Comparison of ENCODE assay signal across 8 mouse cellular contexts in genomic region chr11:51615601-51616000, GRCm38 (mm10). TPM values are rescaled to one million over a fixed set of nuclear protein-coding genes. Genes with fewer than 3 reads are reported as not detected.
DNase-seq lines count a peak whose midpoint lies in the region; ATAC-seq and TF ChIP-seq lines count a peak whose summit lies in the region.

No protein-coding gene starts in this region.

- no peaks in the 10 kb centered on the region for H3K27me3 ChIP-seq in heart, embryonic 15.5 days

- peak; percentile 97 for TF ChIP-seq POLR2A in embryonic fibroblast, embryonic 13.5 days (IDR thresholded peaks at IDR 0.05; ENCODE audit: low read depth, low read length)

- H3K9ac ChIP-seq in heart, embryonic 15.5 days: peak overlapping the region; percentile 59

- peak overlapping the region; percentile 79 for H3K4me2 ChIP-seq in heart, embryonic 15.5 days

- peaks cover 6% of the 10 kb centered on the region for H3K79me2 ChIP-seq in macrophage (ENCODE audit: inconsistent target)

- DNase-seq in CD8-positive naive resting alpha-beta T cell, adult 2 months (ENCODE audit: low read depth in 2 of 2, low spot score in 2 of 2): peak; percentile 40 to 41
- peak; percentile 85 for DNase-seq in adipocyte (ENCODE audit: low spot score)
- DNase-seq in kidney, postnatal 10 days: peak; percentile 84
- DNase-seq in skeletal muscle tissue, adult 2 months (ENCODE audit: low read depth, low spot score): peak; percentile 71
- no peak for DNase-seq in frontal cortex, postnatal 14 days (ENCODE audit: low spot score in 2 of 2)

- no peak for TF ChIP-seq CTCF in embryonic fibroblast, embryonic 13.5 days (IDR thresholded peaks at IDR 0.05; ENCODE audit: borderline replicate concordance, insufficient read depth, low read length)

- WGBS in heart, embryonic 15.5 days: 1% methylated on average over 14 of the region's 14 CpGs
- WGBS in macrophage (ENCODE audit: missing documents): 2% methylated on average over 13 of the region's 14 CpGs

- no peaks in the 10 kb centered on the region for H3K36me3 ChIP-seq in heart, embryonic 15.5 days
- no peaks in the 10 kb centered on the region for H3K36me3 ChIP-seq in macrophage (ENCODE audit: inconsistent target)

- no peaks in the 10 kb centered on the region for H3K9me3 ChIP-seq in heart, embryonic 15.5 days (replicated peaks)

- no peaks in the 10 kb centered on the region for H3K4me1 ChIP-seq in embryonic fibroblast, embryonic 13.5 days (ENCODE audit: control insufficient read depth, insufficient read depth, low read length)
- peaks cover 26% of the 10 kb centered on the region for H3K4me1 ChIP-seq in heart, embryonic 15.5 days (replicated peaks)

- peak; percentile 57; the same call in 1 of the 2 replicates for ATAC-seq in heart, embryonic 15.5 days (replicated peaks; ENCODE audit: insufficient number of reproducible peaks, insufficient read depth, low FRiP score, low read depth)

- H3K27ac ChIP-seq in embryonic fibroblast, embryonic 13.5 days (ENCODE audit: insufficient read depth, low read length): peak overlapping the region; percentile 55
- H3K27ac ChIP-seq in heart, embryonic 15.5 days: peak overlapping the region; percentile 89
- H3K27ac ChIP-seq in macrophage: peak overlapping the region; percentile 83

- H3K4me3 ChIP-seq in embryonic fibroblast, embryonic 13.5 days (ENCODE audit: insufficient read depth, low read length): peak overlapping the region; percentile 41
- peak overlapping the region; percentile 46 for H3K4me3 ChIP-seq in heart, embryonic 15.5 days
- peak overlapping the region; percentile 36 for H3K4me3 ChIP-seq in macrophage (ENCODE audit: inconsistent target)

RNA-seq across cellular contexts. Expression of gene Nhp2, which starts 3.9 kb away (rescaled TPM):
- polyA plus RNA-seq in embryonic fibroblast, embryonic 13.5 days (2011; ENCODE audit: insufficient read length, low read depth, missing spikeins): 61.2 and 70.9 TPM in 2 replicates
- 64.8 and 79.8 TPM in 2 replicates for polyA plus RNA-seq in heart, embryonic 15.5 days (2015; fragmentation: Nextera tagmentation; extraction: Ambion mirVana)
- 10 to 100 TPM in 19 of 26 experiments, 1 to 10 TPM in 7; 6.7 to 48.1 (median 12.0) TPM for total RNA-seq in macrophage (2018; cell fraction: chromatin; rRNA removed)
- 10 to 100 TPM; 32.4 to 68.5 (median 50.3) TPM for total RNA-seq in macrophage (2018; cell fraction: cytosol; rRNA removed)
- 10 to 100 TPM in 25 of 26 experiments, 1 to 10 TPM in 1; 9.7 to 57.2 (median 17.0) TPM for total RNA-seq in macrophage (2018; cell fraction: nucleus; rRNA removed)
- polyA plus RNA-seq in macrophage (2018): 45.0 to 125 TPM (median 72.8 TPM) in 3 replicates

RNA-seq across cellular contexts. Expression of gene Hnrnpab, which starts 9.0 kb away (rescaled TPM):
- polyA plus RNA-seq in embryonic fibroblast, embryonic 13.5 days (2011; ENCODE audit: insufficient read length, low read depth, missing spikeins): 361 and 364 TPM in 2 replicates
- polyA plus RNA-seq in heart, embryonic 15.5 days (2015; fragmentation: Nextera tagmentation; extraction: Ambion mirVana): 239 and 289 TPM in 2 replicates
- 100 to 1,000 TPM in 6 of 26 experiments, 10 to 100 TPM in 20; 61.5 to 128 (median 92.7) TPM for total RNA-seq in macrophage (2018; cell fraction: chromatin; rRNA removed)
- 100 to 1,000 TPM; 222 to 303 (median 262) TPM for total RNA-seq in macrophage (2018; cell fraction: cytosol; rRNA removed)
- total RNA-seq in macrophage (2018; cell fraction: nucleus; rRNA removed): 100 to 1,000 TPM; 104 to 259 (median 129) TPM
- polyA plus RNA-seq in macrophage (2018): 203 to 532 TPM (median 476 TPM) in 3 replicates

RNA-seq across cellular contexts. Expression of gene Rmnd5b, which starts 20.1 kb away (rescaled TPM):
- polyA plus RNA-seq in embryonic fibroblast, embryonic 13.5 days (2011; ENCODE audit: insufficient read length, low read depth, missing spikeins): 17.5 and 20.0 TPM in 2 replicates
- polyA plus RNA-seq in heart, embryonic 15.5 days (2015; fragmentation: Nextera tagmentation; extraction: Ambion mirVana): 25.6 and 36.8 TPM in 2 replicates
- 10 to 100 TPM in 25 of 26 experiments, 1 to 10 TPM in 1; 5.8 to 64.4 (median 26.4) TPM for total RNA-seq in macrophage (2018; cell fraction: chromatin; rRNA removed)
- 10 to 100 TPM; 12.1 to 48.9 (median 25.2) TPM for total RNA-seq in macrophage (2018; cell fraction: cytosol; rRNA removed)
- 10 to 100 TPM in 24 of 26 experiments, 1 to 10 TPM in 2; 9.5 to 48.8 (median 21.0) TPM for total RNA-seq in macrophage (2018; cell fraction: nucleus; rRNA removed)
- 15.5 to 43.6 TPM (median 25.5 TPM) in 3 replicates for polyA plus RNA-seq in macrophage (2018)

RNA-seq across cellular contexts. Expression of gene Phykpl, which starts 31.0 kb away (rescaled TPM):
- 12.0 and 14.2 TPM in 2 replicates for polyA plus RNA-seq in embryonic fibroblast, embryonic 13.5 days (2011; ENCODE audit: insufficient read length, low read depth, missing spikeins)
- polyA plus RNA-seq in heart, embryonic 15.5 days (2015; fragmentation: Nextera tagmentation; extraction: Ambion mirVana): 12.4 and 14.5 TPM in 2 replicates
- total RNA-seq in macrophage (2018; cell fraction: chromatin; rRNA removed): 10 to 100 TPM; 11.6 to 70.7 (median 28.8) TPM
- 1 to 10 TPM; 1.2 to 4.9 (median 2.6) TPM for total RNA-seq in macrophage (2018; cell fraction: cytosol; rRNA removed)
- total RNA-seq in macrophage (2018; cell fraction: nucleus; rRNA removed): 10 to 100 TPM in 22 of 26 experiments, 1 to 10 TPM in 4; 7.1 to 48.6 (median 14.0) TPM
- 2.9 to 3.6 TPM (median 3.4 TPM) in 3 replicates for polyA plus RNA-seq in macrophage (2018)

RNA-seq across cellular contexts. Expression of gene N4bp3, which starts 35.0 kb away (rescaled TPM):
- 0.35 and 1.8 TPM in 2 replicates for polyA plus RNA-seq in embryonic fibroblast, embryonic 13.5 days (2011; ENCODE audit: insufficient read length, low read depth, missing spikeins)
- polyA plus RNA-seq in heart, embryonic 15.5 days (2015; fragmentation: Nextera tagmentation; extraction: Ambion mirVana): 16.6 and 18.8 TPM in 2 replicates
- total RNA-seq in macrophage (2018; cell fraction: chromatin; rRNA removed): 10 to 100 TPM in 5 of 26 experiments, 1 to 10 TPM in 21; 2.6 to 21.1 (median 6.6) TPM
- 10 to 100 TPM in 7 of 26 experiments, 1 to 10 TPM in 19; 2.5 to 18.8 (median 6.6) TPM for total RNA-seq in macrophage (2018; cell fraction: cytosol; rRNA removed)
- total RNA-seq in macrophage (2018; cell fraction: nucleus; rRNA removed): 10 to 100 TPM in 7 of 26 experiments, 1 to 10 TPM in 19; 2.0 to 23.1 (median 7.9) TPM
- polyA plus RNA-seq in macrophage (2018): 3.9 to 13.9 TPM (median 6.3 TPM) in 3 replicates

Comparison
In these comparisons a context has a peak if more than half of its experiments do, and no peak if none do; other contexts are left out.
1. DNase-seq: peak in CD8-positive naive resting alpha-beta T cell, adult 2 months (2 of 2), adipocyte (single experiment), kidney, postnatal 10 days (single experiment) and skeletal muscle tissue, adult 2 months (single experiment); none in frontal cortex, postnatal 14 days (0 of 2).
2. Peak in every context shown above with its lines, with median percentiles within 50 percentile points of each other: H3K27ac ChIP-seq and H3K4me3 ChIP-seq.